Mouse (Mus musculus) macrophage (primary cell): ENCODE results near the gene Nfix. TPM values are rescaled to one million over a fixed set of nuclear protein-coding genes. Genes with fewer than 3 reads are reported as not detected.
"Not testable (repeated sequence)": the region's sequence is repeated elsewhere in the genome, so short reads cannot be mapped to it uniquely, and the experiment has no call there.

Source experiments
- H3K27ac ChIP-seq: fragments of 350-480 bp; formaldehyde crosslinking; 2 replicates; pipeline ENCODE4 v1.9.0; 2021
- H3K36me3 ChIP-seq: fragments of 350-480 bp; formaldehyde crosslinking; 2 replicates; pipeline ENCODE4 v1.9.0; 2021; ENCODE audit errors: inconsistent target
- H3K4me3 ChIP-seq: fragments of 350-480 bp; formaldehyde crosslinking; 2 replicates; pipeline ENCODE4 v1.9.0; 2021; ENCODE audit errors: inconsistent target
- H3K79me2 ChIP-seq: fragments of 350-480 bp; formaldehyde crosslinking; 2 replicates; pipeline ENCODE4 v1.9.0; 2021; ENCODE audit errors: inconsistent target
- WGBS: methylation state at CpG from one replicate; pipeline ENCODE4 v1.1.7; 2026; ENCODE audit warnings: inconsistent platforms; ENCODE audit not compliant: missing documents; 5-methylcytosine and 5-hydroxymethylcytosine counted together
- polyA plus RNA-seq: library from polyadenylated mRNA; stranded (reverse); fragments of 250-400 nt; gene quantifications from 3 replicates; pipeline ENCODE4 v1.2.4, GENCODE M21; 2018; ENCODE audit warnings: inconsistent platforms

The Nfix gene
- polyA plus RNA-seq, 1 experiment from 2014 or later = 4.3 TPM

- peaks cover 44% of the 10 kb centered on the region for H3K79me2 ChIP-seq
- H3K36me3 ChIP-seq = peaks cover 43% of the 10 kb centered on the region
- WGBS = 89% methylated on average over 8 of the region's 8 CpGs
- H3K4me3 ChIP-seq = no peak overlapping the region
- H3K27ac ChIP-seq = no peak overlapping the region
Measured at GRCm38 (mm10) chr8:84837149-84837911, 37.2 kb upstream of the Nfix start.

DNA sequence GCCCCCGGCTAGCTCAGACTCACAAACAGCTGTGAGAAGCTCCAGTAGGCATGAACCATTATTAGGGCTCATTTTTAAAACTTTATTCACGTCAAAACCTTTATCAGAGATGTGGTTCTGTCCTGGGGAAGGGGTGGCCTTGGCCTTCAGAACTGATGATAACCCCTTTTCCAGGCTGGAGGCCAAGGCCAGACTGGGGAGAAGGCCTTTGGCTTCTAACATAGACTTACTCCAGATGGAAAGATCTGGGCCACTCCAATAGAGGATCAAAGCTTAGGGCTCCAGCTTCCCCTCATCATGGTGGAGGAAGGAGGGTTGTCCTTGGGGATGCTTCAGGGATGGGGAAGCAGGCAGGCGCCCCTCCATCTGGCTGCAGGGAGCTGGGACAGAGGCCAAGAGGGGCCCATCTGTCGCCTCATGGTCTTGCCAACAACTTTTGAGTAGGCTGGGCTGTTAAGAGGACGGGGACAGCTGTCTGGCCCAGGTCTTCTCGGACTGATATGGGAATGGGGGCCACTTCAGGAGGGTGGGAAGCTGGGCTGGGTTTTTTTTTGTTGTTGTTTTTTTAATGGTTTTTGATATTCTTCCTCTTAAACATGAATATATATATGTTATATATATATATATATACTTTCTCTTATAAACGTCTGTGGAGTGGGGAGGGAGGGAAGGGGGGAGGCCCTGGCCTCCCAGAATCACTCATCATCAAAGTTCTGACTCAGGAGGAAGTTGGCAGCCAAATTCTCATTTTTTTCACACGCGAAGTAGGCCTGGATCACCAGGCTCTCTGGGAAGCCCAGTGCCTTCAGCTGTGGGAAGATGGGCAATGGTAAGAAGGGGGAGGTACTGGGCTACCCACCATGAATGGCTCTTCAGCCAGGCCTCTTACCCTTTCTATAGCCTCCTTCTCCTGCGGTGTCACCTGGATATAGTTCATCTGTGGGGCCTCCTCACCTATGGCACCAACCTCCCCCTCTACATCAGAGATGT, 35.0 kb upstream of the Nfix start:
- Histone ChIP-seq H3K27ac (no peak overlapping the region), H3K4me3 (no peak overlapping the region), H3K36me3 (peaks cover 43% of the 10 kb centered on the region), H3K79me2 (peaks cover 44% of the 10 kb centered on the region)
- WGBS = 82% methylated on average over 9 of the region's 10 CpGs

GRCm38 (mm10) chr8:84834002-84834865, 34.1 kb upstream of the Nfix start:
- H3K27ac ChIP-seq = no peak overlapping the region
- no peak overlapping the region for H3K4me3 ChIP-seq
- peaks cover 36% of the 10 kb centered on the region for H3K79me2 ChIP-seq
- 91% methylated on average over 19 of the region's 19 CpGs for WGBS
- H3K36me3 ChIP-seq = peaks cover 43% of the 10 kb centered on the region

DNA sequence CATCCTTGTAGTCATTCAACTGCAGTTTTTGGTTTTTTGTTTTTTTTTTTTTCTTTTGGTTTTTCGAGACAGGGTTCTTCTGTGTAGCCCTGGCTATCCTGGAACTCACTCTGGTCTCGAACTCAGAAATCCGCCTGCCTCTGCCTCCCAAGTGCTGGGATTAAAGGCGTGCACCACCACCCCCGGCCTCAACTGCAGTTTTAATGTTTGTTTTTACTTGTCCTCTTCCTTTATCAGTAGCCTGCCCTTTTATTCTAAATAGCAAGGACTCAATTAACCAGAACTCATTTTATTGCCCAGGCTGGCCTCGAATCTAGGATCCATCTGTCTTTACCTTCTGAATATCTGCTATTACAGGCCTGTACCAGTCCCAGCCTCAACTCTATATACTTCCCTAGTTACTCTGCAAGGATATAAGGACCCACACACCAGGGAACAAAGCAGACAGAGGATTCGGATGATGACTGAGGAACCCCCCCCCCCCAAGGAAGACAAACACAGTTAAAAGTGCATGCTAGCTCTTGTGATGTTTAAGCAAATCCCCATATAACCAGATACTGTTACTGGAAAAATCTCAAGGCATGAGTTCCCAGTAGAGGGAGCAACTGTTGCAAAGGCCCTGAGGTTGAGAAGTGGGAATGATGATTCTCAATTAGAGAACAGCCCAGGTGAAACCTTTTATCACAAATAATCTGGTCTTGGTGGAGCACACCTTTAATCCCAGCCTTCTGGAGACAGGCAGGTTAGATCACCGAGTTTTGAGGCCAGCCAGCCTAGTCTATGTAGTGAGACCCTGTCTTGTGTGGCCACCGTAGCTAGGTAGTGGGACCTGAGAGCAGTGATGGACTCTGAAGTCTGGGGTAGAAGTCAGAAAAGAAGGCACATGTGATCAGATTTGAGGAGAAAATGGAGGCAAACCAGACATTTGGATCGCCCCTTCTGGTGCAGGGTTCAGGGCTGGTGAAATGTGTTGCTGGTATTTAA, 32.9 kb upstream of the Nfix start:
- H3K27ac ChIP-seq = peak overlapping the region; percentile 39
- WGBS = 42% methylated on average over 10 of the region's 10 CpGs
- H3K4me3 ChIP-seq = peak overlapping the region; percentile 83
- peaks cover 37% of the 10 kb centered on the region for H3K36me3 ChIP-seq
- peaks cover 24% of the 10 kb centered on the region for H3K79me2 ChIP-seq

GRCm38 (mm10) chr8:84832034-84832717, 32.0 kb upstream of the Nfix start:
- WGBS = under 1% methylated on average over 40 of the region's 59 CpGs
- Histone ChIP-seq H3K36me3 (peaks cover 28% of the 10 kb centered on the region), H3K4me3 (peak overlapping the region; percentile 83), H3K27ac (peak overlapping the region; percentile 63), H3K79me2 (peaks cover 21% of the 10 kb centered on the region)

- 7% methylated on average over 11 of the region's 11 CpGs for WGBS
- H3K36me3 ChIP-seq = peaks cover 21% of the 10 kb centered on the region
- H3K27ac ChIP-seq = peak within 1 kb of the TSS; percentile 63
- peak within 1 kb of the TSS; percentile 83 for H3K4me3 ChIP-seq
- H3K79me2 ChIP-seq = peaks cover 21% of the 10 kb centered on the region
Measured at GRCm38 (mm10) chr8:84831490-84831889, 31.3 kb upstream of the Nfix start, which contains the start of gene Gadd45gip1. Gene Gadd45gip1 (plus strand): TSS chr8:84831522.

DNA sequence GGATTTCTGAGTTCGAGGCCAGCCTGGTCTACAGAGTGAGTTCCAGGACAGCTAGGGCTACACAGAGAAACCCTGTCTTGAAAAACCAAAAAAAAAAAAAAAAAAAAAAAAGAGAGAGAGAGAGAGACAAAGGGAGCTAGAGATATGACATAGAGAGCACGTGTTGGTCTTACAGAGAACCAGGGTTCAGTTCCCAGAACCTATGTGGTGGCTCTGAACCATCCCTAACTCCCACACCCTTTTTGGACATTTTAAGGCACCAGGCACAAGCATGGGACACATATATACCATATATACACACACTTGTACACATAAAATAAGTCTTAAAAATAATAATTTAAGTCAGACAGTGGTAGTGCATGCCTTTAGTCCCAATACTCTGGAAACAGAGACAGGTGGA, 26.4 kb upstream of the Nfix start:
- H3K36me3 ChIP-seq, H3K27ac ChIP-seq, H3K79me2 ChIP-seq, H3K4me3 ChIP-seq: not testable (repeated sequence)
- WGBS = 86% methylated on average over 1 of the region's 2 CpGs

GRCm38 (mm10) chr8:84825636-84826035, 25.5 kb upstream of the Nfix start:
- Histone ChIP-seq H3K4me3 (no peak overlapping the region), H3K27ac (no peak overlapping the region), H3K79me2 (no peaks in the 10 kb centered on the region; the same call in 1 of the 2 replicates), H3K36me3 (no peaks in the 10 kb centered on the region)
- 44% methylated on average over 4 of the region's 4 CpGs for WGBS

DNA sequence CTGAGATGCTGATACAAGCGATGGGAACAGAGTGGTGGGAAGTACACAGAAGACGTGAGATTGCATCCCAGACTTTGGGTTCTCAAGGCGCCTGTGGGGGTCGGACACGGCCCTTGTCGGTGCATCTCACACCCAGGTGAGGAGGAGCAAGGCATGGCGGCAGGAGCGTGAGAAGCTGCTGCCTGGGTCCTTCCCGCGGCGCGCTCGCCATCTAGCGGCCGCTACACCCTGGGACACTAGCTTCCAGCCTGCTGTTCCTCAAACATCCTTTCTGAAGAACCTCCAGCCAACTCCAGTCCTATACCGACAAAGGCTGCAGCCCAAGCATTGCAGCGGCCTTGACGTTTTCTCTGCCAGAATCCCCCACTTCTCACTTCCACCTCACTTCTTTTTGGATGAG, 23.5 kb upstream of the Nfix start:
- Histone ChIP-seq H3K79me2 (no peaks in the 10 kb centered on the region), H3K27ac (no peak overlapping the region), H3K36me3 (no peaks in the 10 kb centered on the region), H3K4me3 (no peak overlapping the region)
- 6% methylated on average over 18 of the region's 18 CpGs for WGBS

- no peak within 1 kb of the TSS for H3K4me3 ChIP-seq
- no peak within 1 kb of the TSS for H3K27ac ChIP-seq
- 93% methylated on average over 3 of the region's 3 CpGs for WGBS
- H3K36me3 ChIP-seq = no peaks in the 10 kb centered on the region
- H3K79me2 ChIP-seq = no peaks in the 10 kb centered on the region
Measured at GRCm38 (mm10) chr8:84822723-84823122, 22.6 kb upstream of the Nfix start, which contains the start of gene Dand5. Gene Dand5 (minus strand): TSS chr8:84822823.

DNA sequence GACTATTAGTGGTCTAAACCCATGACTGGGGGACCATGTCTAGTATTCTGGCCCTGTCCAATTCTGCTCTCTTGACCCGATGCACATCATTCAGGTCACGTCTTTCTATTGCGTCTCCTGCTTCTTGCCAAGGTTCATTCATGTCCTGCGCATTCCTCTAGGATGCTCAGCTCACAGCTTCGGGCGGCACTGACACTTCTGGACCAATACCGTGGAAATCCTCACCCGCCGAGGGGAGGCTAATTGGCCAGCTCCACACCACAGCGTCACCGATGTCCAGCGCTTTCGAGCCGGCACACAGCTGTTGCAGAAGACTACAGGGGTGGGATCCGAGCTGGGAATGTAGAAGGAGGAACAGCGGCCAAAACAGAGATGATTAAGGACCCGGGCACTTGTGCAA, 16.0 kb upstream of the Nfix start:
- Histone ChIP-seq H3K27ac (no peak overlapping the region), H3K4me3 (no peak overlapping the region), H3K79me2 (no peaks in the 10 kb centered on the region), H3K36me3 (no peaks in the 10 kb centered on the region)
- 85% methylated on average over 17 of the region's 17 CpGs for WGBS

DNA sequence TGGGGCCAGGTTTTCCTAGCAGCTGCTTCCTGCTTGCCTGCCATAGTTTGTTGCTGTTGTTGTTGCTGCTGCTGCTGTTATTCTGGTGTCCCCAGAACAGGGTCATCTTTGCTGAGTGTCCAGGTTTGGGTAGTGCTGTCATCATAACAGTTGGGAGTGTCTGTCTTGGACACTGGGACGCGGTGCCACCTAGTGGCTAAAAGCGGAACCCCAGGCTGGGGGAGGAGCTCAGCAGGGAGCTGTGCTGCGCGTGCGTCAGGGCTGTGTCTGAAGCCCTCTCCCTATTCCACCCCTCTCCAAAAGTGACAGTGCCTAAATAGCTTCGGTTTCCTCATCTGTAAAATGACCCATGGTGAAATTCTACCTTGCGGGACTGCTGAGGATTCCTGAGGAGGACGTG, 15.4 kb upstream of the Nfix start:
- no peak overlapping the region for H3K27ac ChIP-seq
- no peak overlapping the region for H3K4me3 ChIP-seq
- 9% methylated on average over 9 of the region's 9 CpGs for WGBS
- H3K36me3 ChIP-seq = no peaks in the 10 kb centered on the region
- no peaks in the 10 kb centered on the region for H3K79me2 ChIP-seq
